Mouse (Mus musculus) embryo, embryonic 10.5 days (tissue): ENCODE results near the gene Bid.
"Not testable (repeated sequence)": the region's sequence is repeated elsewhere in the genome, so short reads cannot be mapped to it uniquely, and the experiment has no call there.

Experiments
- DNase-seq: peaks from one replicate; pipeline ENCODE4 v3.0.0-alpha.2; 2015; ENCODE audit warnings: low spot score

The Bid gene

GRCm38 (mm10) chr6:120903450-120903912 lies 13.2 kb downstream of the Bid start:
- DNase-seq = peak; percentile 69

GRCm38 (mm10) chr6:120901776-120902645 lies 14.6 kb downstream of the Bid start:
- DNase-seq = no peak

GRCm38 (mm10) chr6:120898188-120898833 lies 18.3 kb downstream of the Bid start:
- peak; percentile 83 for DNase-seq

- no peak for DNase-seq
Observed at GRCm38 (mm10) chr6:120894524-120894923, 22.1 kb downstream of the Bid start.

- no peak for DNase-seq
Observed at GRCm38 (mm10) chr6:120894089-120894488, 22.6 kb downstream of the Bid start.

- DNase-seq = no peak
Observed at GRCm38 (mm10) chr6:120886696-120887095, 30.0 kb downstream of the Bid start.

- no peak for DNase-seq
Observed at GRCm38 (mm10) chr6:120884436-120884835, 32.2 kb downstream of the Bid start.

GRCm38 (mm10) chr6:120879046-120879445 lies 37.6 kb downstream of the Bid start:
- DNase-seq = no peak

GRCm38 (mm10) chr6:120873874-120874273 lies 42.8 kb downstream of the Bid start:
- DNase-seq = no peak

GRCm38 (mm10) chr6:120871286-120871685 lies 45.4 kb downstream of the Bid start:
- DNase-seq = no peak

GRCm38 (mm10) chr6:120868824-120869223 lies 47.8 kb downstream of the Bid start:
- no peak for DNase-seq

- no peak for DNase-seq
Observed at GRCm38 (mm10) chr6:120866051-120866814, 50.4 kb downstream of the Bid start.

- DNase-seq = no peak
Observed at GRCm38 (mm10) chr6:120860079-120860478, 56.6 kb downstream of the Bid start.

- peak; percentile 15 for DNase-seq
Observed at GRCm38 (mm10) chr6:120858217-120858711, 58.4 kb downstream of the Bid start.

GRCm38 (mm10) chr6:120854413-120854812 lies 62.2 kb downstream of the Bid start:
- no peak for DNase-seq

GRCm38 (mm10) chr6:120850720-120851119 lies 65.9 kb downstream of the Bid start:
- not testable (repeated sequence) for DNase-seq
